Mouse (Mus musculus): ENCODE results near the gene Mfn1. TPM values are rescaled to one million over a fixed set of nuclear protein-coding genes. Genes with fewer than 3 reads are reported as not detected.

Mfn1 gene
- 23.6 and 24.4 TPM in 2 replicates for polyA plus RNA-seq (2014; fragmentation: Nextera tagmentation; extraction: Ambion mirVana)

DNA sequence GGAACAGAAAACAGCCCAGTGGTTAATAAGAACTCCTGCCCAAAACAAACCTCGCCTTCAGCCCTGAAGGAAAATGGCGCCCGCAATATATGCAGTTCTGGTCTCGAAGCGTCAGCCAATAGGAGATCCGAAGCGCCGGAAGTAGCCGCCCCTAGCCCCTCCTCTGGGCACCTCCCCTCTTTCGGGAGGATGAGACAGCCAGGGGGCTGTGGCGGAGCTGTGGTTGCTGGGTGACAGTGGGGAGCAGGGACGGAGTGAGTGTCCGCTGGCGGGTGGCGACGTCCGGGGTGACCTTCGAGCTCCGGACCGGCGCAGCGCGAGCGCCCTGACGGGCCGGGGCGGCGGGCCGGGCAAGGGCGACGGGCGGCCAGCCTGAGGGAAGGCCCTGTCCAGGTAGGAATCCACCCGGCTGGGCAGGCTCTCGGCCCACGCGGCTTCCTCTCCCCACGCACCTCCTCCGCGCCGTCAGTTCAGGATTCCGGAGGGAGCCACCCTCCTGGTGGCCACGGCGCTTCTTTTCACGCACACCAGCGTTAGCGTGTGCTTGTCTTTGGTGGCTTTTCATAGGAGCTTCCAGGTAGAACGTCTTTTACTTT lies at the start of gene Mfn1:
Gene Mfn1 (plus strand): TSS at position 163 of the 596 bp plus-strand sequence.
- WGBS: 2% methylated on average over 42 of the region's 47 CpGs
- peak; percentile 98 for ATAC-seq (replicated peaks; ENCODE audit: low FRiP score, low TSS enrichment, low read depth)
- Histone ChIP-seq H3K4me2 (ENCODE audit: low read length) (peak within 1 kb of the TSS; percentile 73), H3K27ac (ENCODE audit: low read depth) (no peak within 1 kb of the TSS; the same call in 1 of the 2 replicates), H3K4me3 (ENCODE audit: low read depth, low read length) (peak within 1 kb of the TSS; percentile 88), H3K27me3 (replicated peaks; ENCODE audit: control insufficient read depth, insufficient read depth, low read length) (no peaks in the 10 kb centered on the region), H3K9ac (ENCODE audit: low read length) (peak within 1 kb of the TSS; percentile 74), H3K4me1 (replicated peaks; ENCODE audit: control insufficient read depth, insufficient read depth, low read length) (peaks cover 6% of the 10 kb centered on the region), H3K36me3 (ENCODE audit: control insufficient read depth, insufficient read depth, low read length) (peaks cover 5% of the 10 kb centered on the region; the same call in 1 of the 2 replicates), H3K9me3 (ENCODE audit: control insufficient read depth, low read length) (peaks cover 3% of the 10 kb centered on the region; the same call in 1 of the 2 replicates)
- DNase-seq (ENCODE audit: low spot score): peak; percentile 93

GRCm38 (mm10) chr3:32479961-32480360 lies 49.3 kb upstream of the Mfn1 start:
- Histone ChIP-seq H3K36me3 (ENCODE audit: control insufficient read depth, insufficient read depth, low read length) (no peaks in the 10 kb centered on the region), H3K27me3 (replicated peaks; ENCODE audit: control insufficient read depth, insufficient read depth, low read length) (no peaks in the 10 kb centered on the region), H3K4me2 (ENCODE audit: low read length) (no peak overlapping the region), H3K27ac (ENCODE audit: low read depth) (no peak overlapping the region), H3K9me3 (ENCODE audit: control insufficient read depth, low read length) (no peaks in the 10 kb centered on the region), H3K9ac (ENCODE audit: low read length) (no peak overlapping the region), H3K4me1 (replicated peaks; ENCODE audit: control insufficient read depth, insufficient read depth, low read length) (no peaks in the 10 kb centered on the region), H3K4me3 (ENCODE audit: low read depth, low read length) (no peak overlapping the region)
- WGBS: 92% methylated on average over 7 of the region's 7 CpGs
- ATAC-seq (replicated peaks; ENCODE audit: low FRiP score, low TSS enrichment, low read depth) (no peak), DNase-seq (ENCODE audit: low spot score) (no peak)

- no peak for DNase-seq (ENCODE audit: low spot score)
- no peak for ATAC-seq (replicated peaks; ENCODE audit: low FRiP score, low TSS enrichment, low read depth)
- Histone ChIP-seq H3K27me3 (replicated peaks; ENCODE audit: control insufficient read depth, insufficient read depth, low read length) (no peaks in the 10 kb centered on the region), H3K9me3 (ENCODE audit: control insufficient read depth, low read length) (no peaks in the 10 kb centered on the region), H3K4me2 (ENCODE audit: low read length) (no peak overlapping the region), H3K4me1 (replicated peaks; ENCODE audit: control insufficient read depth, insufficient read depth, low read length) (no peaks in the 10 kb centered on the region), H3K4me3 (ENCODE audit: low read depth, low read length) (no peak overlapping the region), H3K27ac (ENCODE audit: low read depth) (no peak overlapping the region), H3K9ac (ENCODE audit: low read length) (no peak overlapping the region), H3K36me3 (ENCODE audit: control insufficient read depth, insufficient read depth, low read length) (no peaks in the 10 kb centered on the region)
- WGBS: 89% methylated on average over 3 of the region's 3 CpGs
Measured at GRCm38 (mm10) chr3:32483035-32483434, 46.2 kb upstream of the Mfn1 start.

DNA sequence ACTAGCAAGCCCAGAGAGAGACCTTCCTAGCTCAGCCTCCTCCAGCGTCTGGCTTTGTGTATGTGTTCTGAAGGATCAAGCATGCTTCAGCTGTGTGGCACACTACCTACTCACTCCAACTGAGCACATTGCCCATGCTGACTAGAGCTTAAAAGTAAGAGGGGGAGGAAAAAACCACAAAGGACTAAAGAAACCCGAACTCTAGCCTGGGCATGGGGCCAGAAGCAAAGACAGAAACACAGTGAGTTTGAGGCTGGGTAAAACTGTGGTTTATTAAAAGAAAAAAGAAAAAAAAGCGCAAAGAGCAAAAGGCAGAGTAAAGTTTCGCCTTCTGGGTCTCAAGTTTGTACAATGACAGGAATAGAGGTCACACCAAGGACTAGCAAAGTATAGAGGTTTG lies 42.7 kb upstream of the Mfn1 start:
- 82% methylated on average over 4 of the region's 4 CpGs for WGBS
- no peak for DNase-seq (ENCODE audit: low spot score)

DNA sequence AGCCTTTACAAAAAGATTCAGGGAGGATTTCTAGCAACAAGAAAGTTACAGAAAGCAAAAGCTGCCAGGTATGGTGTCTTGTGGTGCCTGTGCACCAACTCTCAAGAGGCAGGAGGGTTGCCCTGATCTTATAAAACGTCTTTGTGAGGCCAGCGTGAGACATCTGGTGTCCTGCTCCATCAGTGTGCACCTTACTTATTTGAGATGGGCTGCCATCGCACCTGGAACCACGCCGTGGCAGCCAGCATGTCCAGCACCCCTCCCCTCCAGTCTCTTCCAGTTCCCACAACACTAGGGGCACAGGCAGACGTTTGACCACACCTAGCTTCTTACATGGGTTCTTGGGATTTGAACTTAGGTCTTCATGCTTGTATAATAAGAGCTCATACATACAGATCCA lies 41.1 kb upstream of the Mfn1 start:
- Histone ChIP-seq H3K36me3 (ENCODE audit: control insufficient read depth, insufficient read depth, low read length) (no peaks in the 10 kb centered on the region), H3K27ac (ENCODE audit: low read depth) (no peak overlapping the region), H3K9me3 (ENCODE audit: control insufficient read depth, low read length) (no peaks in the 10 kb centered on the region), H3K4me3 (ENCODE audit: low read depth, low read length) (no peak overlapping the region), H3K4me2 (ENCODE audit: low read length) (no peak overlapping the region), H3K27me3 (replicated peaks; ENCODE audit: control insufficient read depth, insufficient read depth, low read length) (no peaks in the 10 kb centered on the region), H3K9ac (ENCODE audit: low read length) (no peak overlapping the region), H3K4me1 (replicated peaks; ENCODE audit: control insufficient read depth, insufficient read depth, low read length) (no peaks in the 10 kb centered on the region)
- 79% methylated on average over 6 of the region's 6 CpGs for WGBS
- ATAC-seq (replicated peaks; ENCODE audit: low FRiP score, low TSS enrichment, low read depth): no peak
- no peak for DNase-seq (ENCODE audit: low spot score)

More for the DNA sequence above, 42.7 kb upstream of the Mfn1 start:
- H3K4me3 ChIP-seq (ENCODE audit: low read depth, low read length): no peak overlapping the region
- H3K4me1 ChIP-seq (replicated peaks; ENCODE audit: control insufficient read depth, insufficient read depth, low read length): no peaks in the 10 kb centered on the region
- H3K27ac ChIP-seq (ENCODE audit: low read depth): no peak overlapping the region
- H3K9me3 ChIP-seq (ENCODE audit: control insufficient read depth, low read length): no peaks in the 10 kb centered on the region
- H3K27me3 ChIP-seq (replicated peaks; ENCODE audit: control insufficient read depth, insufficient read depth, low read length): no peaks in the 10 kb centered on the region
- no peak for ATAC-seq (replicated peaks; ENCODE audit: low FRiP score, low TSS enrichment, low read depth)
- no peaks in the 10 kb centered on the region for H3K36me3 ChIP-seq (ENCODE audit: control insufficient read depth, insufficient read depth, low read length)
- H3K9ac ChIP-seq (ENCODE audit: low read length): no peak overlapping the region
- H3K4me2 ChIP-seq (ENCODE audit: low read length): no peak overlapping the region

DNA sequence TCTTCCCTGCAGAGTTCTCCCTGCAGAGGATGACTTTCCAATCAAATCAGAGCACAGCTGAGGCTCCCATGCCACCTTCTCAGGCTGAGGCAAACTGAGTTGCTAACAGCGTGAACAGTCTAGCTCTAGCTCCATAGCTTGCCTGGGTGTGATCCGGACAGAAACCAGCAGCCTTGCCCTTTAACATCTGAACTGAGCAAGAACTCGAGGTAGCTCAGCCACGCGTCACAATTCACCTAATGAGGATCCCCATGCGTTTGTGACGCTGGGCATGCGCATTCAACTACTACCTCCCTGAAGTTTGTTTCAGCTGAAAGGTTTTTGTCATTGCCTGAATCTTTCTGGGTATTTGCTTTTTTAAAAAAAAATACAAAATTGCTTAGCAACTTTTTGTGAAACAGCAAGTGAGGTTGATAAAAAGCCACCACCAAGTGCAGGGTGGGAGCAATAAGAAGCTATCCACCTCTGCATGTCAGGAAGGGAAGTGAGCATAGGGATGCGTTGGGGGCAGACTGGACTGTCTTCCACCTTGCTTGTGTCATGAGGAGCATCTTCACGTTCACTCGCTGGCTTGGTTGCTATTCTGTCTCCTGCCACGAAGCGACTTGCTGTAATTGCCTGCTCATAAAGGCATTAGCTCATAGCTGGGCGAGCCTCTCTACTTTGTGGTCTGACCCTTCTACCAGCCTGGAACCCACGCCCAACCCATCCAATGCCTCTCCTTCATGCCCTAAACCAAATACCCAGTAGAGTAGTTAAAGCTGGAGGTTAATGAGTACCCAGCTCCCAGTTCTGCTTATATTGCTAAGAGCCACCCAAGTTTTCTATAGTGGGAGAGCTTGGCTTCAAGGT lies 39.0 kb upstream of the Mfn1 start:
- H3K27me3 ChIP-seq (replicated peaks; ENCODE audit: control insufficient read depth, insufficient read depth, low read length): no peaks in the 10 kb centered on the region
- H3K36me3 ChIP-seq (ENCODE audit: control insufficient read depth, insufficient read depth, low read length): no peaks in the 10 kb centered on the region
- H3K4me1 ChIP-seq (replicated peaks; ENCODE audit: control insufficient read depth, insufficient read depth, low read length): no peaks in the 10 kb centered on the region
- no peak for DNase-seq (ENCODE audit: low spot score)
- no peak for ATAC-seq (replicated peaks; ENCODE audit: low FRiP score, low TSS enrichment, low read depth)
- no peak overlapping the region for H3K4me2 ChIP-seq (ENCODE audit: low read length)
- no peak overlapping the region for H3K27ac ChIP-seq (ENCODE audit: low read depth)
- H3K4me3 ChIP-seq (ENCODE audit: low read depth, low read length): no peak overlapping the region
- no peak overlapping the region for H3K9ac ChIP-seq (ENCODE audit: low read length)
- H3K9me3 ChIP-seq (ENCODE audit: control insufficient read depth, low read length): no peaks in the 10 kb centered on the region
- WGBS: 71% methylated on average over 15 of the region's 15 CpGs

DNA sequence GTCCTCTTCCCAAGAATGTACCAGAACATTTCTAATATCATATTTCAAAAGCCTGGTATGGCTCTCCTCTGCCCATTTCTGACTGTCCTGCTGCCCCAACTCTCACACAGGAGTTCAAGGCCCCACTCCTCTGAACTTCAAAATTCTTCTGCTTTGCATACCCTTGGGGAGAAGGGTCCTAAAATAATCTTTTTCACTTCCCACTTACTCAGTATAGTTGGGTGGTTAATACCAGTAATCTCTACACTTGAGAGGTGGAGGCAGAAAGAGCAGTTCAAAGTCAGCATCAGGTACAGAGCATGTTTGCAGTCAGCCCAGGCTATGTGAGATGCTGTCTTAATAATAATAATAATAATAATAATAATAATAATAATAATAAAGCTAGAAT lies 38.3 kb upstream of the Mfn1 start:
- H3K4me3 ChIP-seq (ENCODE audit: low read depth, low read length): no peak overlapping the region
- H3K4me2 ChIP-seq (ENCODE audit: low read length): no peak overlapping the region
- no peaks in the 10 kb centered on the region for H3K4me1 ChIP-seq (replicated peaks; ENCODE audit: control insufficient read depth, insufficient read depth, low read length)
- H3K36me3 ChIP-seq (ENCODE audit: control insufficient read depth, insufficient read depth, low read length): no peaks in the 10 kb centered on the region
- no peaks in the 10 kb centered on the region for H3K27me3 ChIP-seq (replicated peaks; ENCODE audit: control insufficient read depth, insufficient read depth, low read length)
- ATAC-seq (replicated peaks; ENCODE audit: low FRiP score, low TSS enrichment, low read depth) (no peak), DNase-seq (ENCODE audit: low spot score) (no peak)
- H3K9ac ChIP-seq (ENCODE audit: low read length): no peak overlapping the region
- no peak overlapping the region for H3K27ac ChIP-seq (ENCODE audit: low read depth)
- H3K9me3 ChIP-seq (ENCODE audit: control insufficient read depth, low read length): no peaks in the 10 kb centered on the region

DNA sequence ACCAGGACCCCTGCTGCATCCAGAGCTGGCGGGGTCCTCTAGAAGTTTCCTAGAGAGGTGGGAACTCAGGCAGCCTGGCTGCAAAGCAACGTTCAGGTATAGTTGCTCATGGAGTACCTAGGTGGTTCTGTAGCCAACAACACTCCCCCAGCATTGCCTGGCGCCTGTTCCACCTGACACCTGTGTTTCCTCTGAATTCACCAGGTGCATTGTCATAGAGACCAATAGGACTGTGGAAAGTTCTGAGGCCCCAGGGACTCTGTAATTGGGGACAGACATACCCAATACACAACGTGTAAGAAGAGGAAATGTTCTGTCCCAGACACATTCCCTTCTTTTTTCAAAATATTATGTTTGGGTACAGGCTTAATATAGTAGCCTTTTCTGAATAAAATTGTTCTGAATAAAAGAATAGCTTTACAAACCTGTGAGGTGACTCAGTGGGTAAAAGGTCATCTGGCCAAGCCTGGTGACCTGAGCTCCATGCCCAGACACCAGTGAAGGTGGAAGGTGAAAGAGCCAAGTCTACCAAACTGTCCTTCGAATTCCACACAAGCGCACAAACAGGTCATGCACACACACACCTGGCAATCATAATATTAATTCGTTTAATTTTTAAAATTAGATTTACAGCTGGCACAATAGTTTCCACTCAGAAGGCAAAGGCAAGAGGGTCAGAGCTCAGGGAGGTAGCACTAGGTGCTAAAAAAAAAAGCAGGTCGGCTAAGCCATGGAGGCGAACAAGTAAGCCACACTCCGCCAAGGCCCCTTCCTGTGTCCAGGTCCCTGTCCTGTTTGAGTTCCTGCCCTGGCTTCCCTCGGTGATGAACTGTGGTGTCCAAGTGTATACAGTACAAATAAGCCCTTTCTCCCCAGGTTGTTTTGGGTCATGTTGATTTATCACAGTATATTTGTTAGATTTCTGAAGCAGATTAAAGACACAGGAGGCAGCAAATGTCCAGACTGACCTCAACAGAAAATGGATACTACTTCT lies 36.9 kb upstream of the Mfn1 start, which contains the start of gene Kcnmb3:
Gene Kcnmb3 (minus strand): TSS at position 135 of the 994 bp plus-strand sequence.
- no peak for ATAC-seq (replicated peaks; ENCODE audit: low FRiP score, low TSS enrichment, low read depth)

More for the DNA sequence above, 36.9 kb upstream of the Mfn1 start, which contains the start of gene Kcnmb3:
- Histone ChIP-seq H3K4me2 (ENCODE audit: low read length) (no peak within 1 kb of the TSS), H3K4me1 (replicated peaks; ENCODE audit: control insufficient read depth, insufficient read depth, low read length) (no peaks in the 10 kb centered on the region), H3K27ac (ENCODE audit: low read depth) (no peak within 1 kb of the TSS), H3K36me3 (ENCODE audit: control insufficient read depth, insufficient read depth, low read length) (no peaks in the 10 kb centered on the region), H3K9me3 (ENCODE audit: control insufficient read depth, low read length) (no peaks in the 10 kb centered on the region), H3K4me3 (ENCODE audit: low read depth, low read length) (no peak within 1 kb of the TSS), H3K9ac (ENCODE audit: low read length) (no peak within 1 kb of the TSS), H3K27me3 (replicated peaks; ENCODE audit: control insufficient read depth, insufficient read depth, low read length) (no peaks in the 10 kb centered on the region)
- no peak for DNase-seq (ENCODE audit: low spot score)
- 75% methylated on average over 11 of the region's 11 CpGs for WGBS
